Mouse (Mus musculus): ENCODE measurements around the gene Cd274. TPM values are rescaled to one million over a fixed set of nuclear protein-coding genes. Genes with fewer than 3 reads are reported as not detected.
A peak's percentile ranks its signal among the peaks of the same experiment; 100 is the strongest.

Cd274 gene
- polyA plus RNA-seq, 1 experiment from 2014 or later, result 0.18 TPM

DNA sequence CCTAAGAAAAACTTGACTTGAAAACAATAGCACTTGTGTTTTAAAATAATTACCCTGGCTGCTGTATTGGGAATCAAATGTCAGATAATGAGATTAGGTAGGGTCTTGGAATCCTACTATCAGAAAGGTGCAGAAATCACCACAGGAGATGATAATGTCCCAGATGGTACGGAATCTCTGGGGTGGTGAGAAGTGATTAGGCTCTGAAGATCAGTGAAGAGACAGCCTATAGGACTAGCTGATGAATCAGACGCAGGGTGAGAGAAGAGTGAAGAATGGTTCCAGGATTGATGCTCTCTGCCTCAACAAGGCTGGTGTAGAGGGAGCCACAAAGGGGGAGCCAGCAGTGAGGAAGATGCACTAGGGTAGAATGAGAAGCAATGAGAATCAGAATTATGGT is 49.9 kb downstream of the Cd274 start:
- ATAC-seq (replicated peaks; ENCODE audit: low FRiP score, low read depth), result no peak
- Histone ChIP-seq H3K27ac (no peak overlapping the region), H3K4me1 (replicated peaks; ENCODE audit: insufficient read depth, low read length) (0 out of 2 replicates have a peak, but pooled peaks cover 2% of the 10 kb centered on the region), H3K4me3 (replicated peaks; ENCODE audit: low read depth, low read length) (no peak overlapping the region), H3K9ac (ENCODE audit: low read depth, low read length) (no peak overlapping the region), H3K27me3 (ENCODE audit: insufficient read depth, low read length) (no peaks in the 10 kb centered on the region), H3K9me3 (replicated peaks; ENCODE audit: low read length) (no peaks in the 10 kb centered on the region), H3K36me3 (ENCODE audit: insufficient read depth, low read length) (no peaks in the 10 kb centered on the region), H3K4me2 (ENCODE audit: low read length) (no peak overlapping the region)
- WGBS, result 84% methylated on average over 2 of the region's 2 CpGs
- TF ChIP-seq CTCF (IDR thresholded peaks at IDR 0.05; ENCODE audit: low read depth), result no peak
- DNase-seq (ENCODE audit: low spot score), result no peak

DNA sequence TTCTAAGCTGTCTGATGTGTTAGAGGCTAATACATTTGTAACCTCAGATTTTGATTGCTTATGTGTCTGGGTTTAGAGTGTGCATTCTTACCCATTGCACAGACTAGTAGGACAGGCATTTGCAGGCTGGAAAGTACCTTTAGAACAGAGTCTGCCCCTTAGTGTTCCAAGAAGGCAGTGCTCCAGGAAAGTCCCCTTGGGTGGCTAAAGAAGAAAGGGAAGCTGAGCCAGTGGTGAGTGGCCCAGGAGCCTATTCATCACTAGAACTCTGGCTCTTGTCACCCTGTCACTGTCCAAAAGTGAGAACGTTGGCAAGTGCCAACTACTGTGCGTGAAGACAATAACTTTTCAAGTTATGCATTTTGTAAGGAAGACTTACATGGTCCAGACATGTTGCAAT is 50.6 kb downstream of the Cd274 start:
- WGBS, result 68% methylated on average over 2 of the region's 2 CpGs
- Histone ChIP-seq H3K9me3 (replicated peaks; ENCODE audit: low read length) (no peaks in the 10 kb centered on the region), H3K4me2 (ENCODE audit: low read length) (no peak overlapping the region), H3K27me3 (ENCODE audit: insufficient read depth, low read length) (no peaks in the 10 kb centered on the region), H3K4me3 (replicated peaks; ENCODE audit: low read depth, low read length) (no peak overlapping the region), H3K36me3 (ENCODE audit: insufficient read depth, low read length) (no peaks in the 10 kb centered on the region), H3K27ac (no peak overlapping the region), H3K9ac (ENCODE audit: low read depth, low read length) (no peak overlapping the region), H3K4me1 (replicated peaks; ENCODE audit: insufficient read depth, low read length) (0 out of 2 replicates have a peak, but pooled peaks cover 2% of the 10 kb centered on the region)
- DNase-seq (ENCODE audit: low spot score), result no peak
- ATAC-seq (replicated peaks; ENCODE audit: low FRiP score, low read depth), result no peak
- no peak for TF ChIP-seq CTCF (IDR thresholded peaks at IDR 0.05; ENCODE audit: low read depth)

DNA sequence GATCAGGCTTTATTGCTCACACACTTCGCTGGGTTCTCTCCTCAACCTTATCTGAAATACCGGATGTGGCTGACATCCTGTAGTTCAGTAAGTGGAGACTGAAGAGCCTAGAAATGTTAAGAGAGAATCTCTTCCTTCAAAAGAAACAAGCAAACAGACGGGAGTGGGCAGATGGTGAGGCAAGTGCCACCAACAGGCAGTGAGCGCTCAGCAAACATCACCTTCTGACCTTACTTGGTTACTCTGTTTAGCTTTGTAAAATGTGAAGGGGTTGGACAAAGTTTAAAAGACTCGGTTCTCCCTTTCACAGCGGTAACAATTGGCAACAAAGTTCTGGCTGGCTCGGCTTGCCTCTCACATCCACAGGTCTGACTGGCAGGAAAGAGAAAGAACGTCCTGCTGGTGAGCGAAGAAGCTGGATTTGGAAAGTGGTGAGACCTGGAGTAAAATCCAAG is 51.4 kb downstream of the Cd274 start:
- H3K4me3 ChIP-seq (replicated peaks; ENCODE audit: low read depth, low read length), result no peak overlapping the region
- H3K27me3 ChIP-seq (ENCODE audit: insufficient read depth, low read length), result no peaks in the 10 kb centered on the region
- ATAC-seq (replicated peaks; ENCODE audit: low FRiP score, low read depth) (no peak), DNase-seq (ENCODE audit: low spot score) (peak; percentile 32)
- H3K9me3 ChIP-seq (replicated peaks; ENCODE audit: low read length), result no peaks in the 10 kb centered on the region
- TF ChIP-seq CTCF (IDR thresholded peaks at IDR 0.05; ENCODE audit: low read depth), result no peak
- no peak overlapping the region for H3K4me2 ChIP-seq (ENCODE audit: low read length)
- no peak overlapping the region for H3K9ac ChIP-seq (ENCODE audit: low read depth, low read length)
- 24% methylated on average over 9 of the region's 9 CpGs for WGBS
- 0 out of 2 replicates have a peak, but pooled peaks cover 2% of the 10 kb centered on the region for H3K4me1 ChIP-seq (replicated peaks; ENCODE audit: insufficient read depth, low read length)
- no peaks in the 10 kb centered on the region for H3K36me3 ChIP-seq (ENCODE audit: insufficient read depth, low read length)
- H3K27ac ChIP-seq, result no peak overlapping the region

DNA sequence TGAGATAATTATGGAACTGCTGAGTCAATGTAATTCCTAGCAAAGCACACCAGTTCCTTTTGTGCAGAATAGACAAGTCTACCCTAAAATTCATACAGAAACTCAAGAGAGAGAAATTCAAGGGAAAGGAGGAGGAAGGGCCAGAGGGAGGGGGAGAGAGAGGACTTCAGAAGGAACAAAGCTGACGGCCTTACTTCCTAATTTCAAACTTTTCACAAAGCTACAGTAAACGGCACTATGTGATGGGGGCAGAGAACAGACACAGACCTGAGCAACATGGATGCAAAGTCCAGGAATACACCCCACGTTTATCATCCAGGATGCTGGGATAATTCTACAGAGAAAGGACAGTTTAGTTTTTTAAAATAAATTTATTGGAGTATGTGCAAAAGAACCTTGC is 52.3 kb downstream of the Cd274 start:
- 58% methylated on average over 3 of the region's 3 CpGs for WGBS
- H3K4me2 ChIP-seq (ENCODE audit: low read length), result no peak overlapping the region
- H3K27me3 ChIP-seq (ENCODE audit: insufficient read depth, low read length), result no peaks in the 10 kb centered on the region

DNA sequence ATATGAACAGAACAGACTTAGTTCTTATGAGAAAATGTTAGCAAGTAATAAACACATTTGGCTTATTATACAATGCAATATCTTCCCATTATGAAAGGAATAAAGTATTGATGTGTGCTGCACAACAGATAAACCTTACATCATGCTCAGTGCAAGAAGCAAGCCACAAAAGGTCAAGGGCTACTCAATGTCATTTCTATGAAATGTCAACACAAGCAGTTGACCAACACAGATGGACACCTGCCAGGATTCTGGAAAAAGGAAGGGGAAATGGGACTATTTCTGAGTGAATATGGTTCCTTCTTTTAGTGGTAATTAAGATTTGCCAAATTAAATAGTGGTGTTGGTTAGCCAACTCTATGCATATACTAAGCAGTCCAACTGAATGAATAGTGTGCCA is 52.7 kb downstream of the Cd274 start:
- Histone ChIP-seq H3K4me1 (replicated peaks; ENCODE audit: insufficient read depth, low read length) (0 out of 2 replicates have a peak, but pooled peaks cover 2% of the 10 kb centered on the region), H3K4me2 (ENCODE audit: low read length) (no peak overlapping the region), H3K27me3 (ENCODE audit: insufficient read depth, low read length) (no peaks in the 10 kb centered on the region), H3K4me3 (replicated peaks; ENCODE audit: low read depth, low read length) (no peak overlapping the region), H3K27ac (no peak overlapping the region), H3K9me3 (replicated peaks; ENCODE audit: low read length) (no peaks in the 10 kb centered on the region), H3K9ac (ENCODE audit: low read depth, low read length) (no peak overlapping the region), H3K36me3 (ENCODE audit: insufficient read depth, low read length) (no peaks in the 10 kb centered on the region)
- DNase-seq (ENCODE audit: low spot score) (no peak), ATAC-seq (replicated peaks; ENCODE audit: low FRiP score, low read depth) (no peak)
- TF ChIP-seq CTCF (IDR thresholded peaks at IDR 0.05; ENCODE audit: low read depth), result no peak

More for the DNA sequence above, 52.3 kb downstream of the Cd274 start:
- DNase-seq (ENCODE audit: low spot score) (peak; percentile 13), ATAC-seq (replicated peaks; ENCODE audit: low FRiP score, low read depth) (no peak)
- H3K4me1 ChIP-seq (replicated peaks; ENCODE audit: insufficient read depth, low read length), result 0 out of 2 replicates have a peak, but pooled peaks cover 2% of the 10 kb centered on the region
- no peak for TF ChIP-seq CTCF (IDR thresholded peaks at IDR 0.05; ENCODE audit: low read depth)
- H3K36me3 ChIP-seq (ENCODE audit: insufficient read depth, low read length), result no peaks in the 10 kb centered on the region
- H3K9me3 ChIP-seq (replicated peaks; ENCODE audit: low read length), result no peaks in the 10 kb centered on the region
- H3K9ac ChIP-seq (ENCODE audit: low read depth, low read length), result no peak overlapping the region
- H3K4me3 ChIP-seq (replicated peaks; ENCODE audit: low read depth, low read length), result no peak overlapping the region
- H3K27ac ChIP-seq, result no peak overlapping the region

DNA sequence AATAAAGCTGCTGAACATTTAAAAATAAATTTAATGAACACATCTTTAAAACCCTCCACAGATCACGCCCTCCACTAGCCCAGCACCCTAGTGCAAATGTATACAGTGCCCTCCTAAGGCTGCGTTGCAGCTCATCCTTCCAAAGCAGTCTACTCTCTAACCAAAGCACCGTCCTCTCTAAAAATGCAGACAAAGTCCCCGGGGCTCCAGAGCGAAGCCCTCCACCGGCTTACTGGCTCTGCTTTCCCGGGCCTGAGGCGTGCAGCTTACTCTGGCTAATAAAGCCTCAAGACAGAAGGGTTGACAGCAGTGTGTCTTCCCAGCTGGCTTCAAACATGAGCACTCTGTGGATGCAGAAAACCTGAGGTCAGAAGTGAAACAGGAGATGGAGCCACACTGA is 53.1 kb downstream of the Cd274 start:
- no peaks in the 10 kb centered on the region for H3K9me3 ChIP-seq (replicated peaks; ENCODE audit: low read length)
- no peaks in the 10 kb centered on the region for H3K36me3 ChIP-seq (ENCODE audit: insufficient read depth, low read length)
- ATAC-seq (replicated peaks; ENCODE audit: low FRiP score, low read depth) (no peak), DNase-seq (ENCODE audit: low spot score) (no peak)
- no peak overlapping the region for H3K4me2 ChIP-seq (ENCODE audit: low read length)
- 72% methylated on average over 8 of the region's 8 CpGs for whole genome bisulfite sequencing
- H3K27ac ChIP-seq, result no peak overlapping the region
- no peak overlapping the region for H3K4me3 ChIP-seq (replicated peaks; ENCODE audit: low read depth, low read length)
- TF ChIP-seq CTCF (IDR thresholded peaks at IDR 0.05; ENCODE audit: low read depth), result no peak
- 0 out of 2 replicates have a peak, but pooled peaks cover 2% of the 10 kb centered on the region for H3K4me1 ChIP-seq (replicated peaks; ENCODE audit: insufficient read depth, low read length)
- H3K27me3 ChIP-seq (ENCODE audit: insufficient read depth, low read length), result no peaks in the 10 kb centered on the region
- no peak overlapping the region for H3K9ac ChIP-seq (ENCODE audit: low read depth, low read length)

Data from kidney, postnatal 0 days (tissue).